Mouse (Mus musculus) liver, embryonic 14.5 days (tissue): Measurements from ENCODE around the gene Erlin1. TPM values are rescaled to one million over a fixed set of nuclear protein-coding genes. Genes with fewer than 3 reads are reported as not detected.

Source experiments
- ATAC-seq: fragments of 200-750 bp; cut with Nextera tagmentation; 2 replicates; pipeline ENCODE4 v1.8.0; 2017; ENCODE audit warnings: moderate number of reproducible peaks, mild to moderate bottlenecking, moderate library complexity; ENCODE audit not compliant: insufficient read depth
- DNase-seq, 3 experiments: peaks; one replicate each; pipeline ENCODE4 v3.0.0-alpha.2; 2012 to 2013; ENCODE audit warnings: low read depth in 3 of 3, low spot score in 3 of 3
- H3K27ac ChIP-seq: fragments of 300-500 bp; sonication (generic); 2 replicates; pipeline ENCODE4 v1.5.1; 2014; ENCODE audit warnings: moderate library complexity, mild to moderate bottlenecking, control low read depth, inconsistent platforms
- H3K27me3 ChIP-seq: fragments of 300-500 bp; sonication (generic); 2 replicates; pipeline ENCODE4 v1.6.1; 2014; ENCODE audit warnings: mild to moderate bottlenecking, low read length, moderate library complexity; ENCODE audit not compliant: control insufficient read depth, insufficient read depth
- H3K36me3 ChIP-seq: fragments of 300-500 bp; sonication (generic); replicated peaks from 2 replicates; pipeline ENCODE4 v1.6.1; 2014; ENCODE audit warnings: low read depth; ENCODE audit not compliant: control insufficient read depth, insufficient read depth
- H3K4me1 ChIP-seq, 2 experiments: fragments of 200-500 bp in 1 of 2; fragments of 300-500 bp in 1 of 2; sonication (generic) in 1 of 2; replicated peaks; 2 replicates each; pipeline ENCODE4 v1.6.1; 2012 to 2014; ENCODE audit warnings: antibody characterized with exemption in 1 of 2, inconsistent platforms in 1 of 2, low read length in 1 of 2; ENCODE audit not compliant: control insufficient read depth in 2 of 2, insufficient read depth in 2 of 2
- H3K4me2 ChIP-seq: fragments of 300-500 bp; sonication (generic); 2 replicates; pipeline ENCODE4 v1.6.1; 2014; ENCODE audit warnings: low read depth, mild to moderate bottlenecking, control low read depth, moderate library complexity
- H3K4me3 ChIP-seq, 2 experiments: fragments of 200-500 bp in 1 of 2; fragments of 300-500 bp in 1 of 2; sonication (generic) in 1 of 2; 2 replicates each; pipeline ENCODE4 v1.5.1; 2012 to 2014; ENCODE audit warnings: low read depth in 2 of 2, low read length in 2 of 2, mild to moderate bottlenecking in 2 of 2, control low read depth in 1 of 2, inconsistent platforms in 1 of 2, moderate library complexity in 1 of 2; ENCODE audit not compliant: insufficient read depth in 1 of 2
- H3K9ac ChIP-seq: fragments of 300-500 bp; sonication (generic); replicated peaks from 2 replicates; pipeline ENCODE4 v1.6.1; 2014; ENCODE audit warnings: mild to moderate bottlenecking, control low read depth, moderate library complexity
- H3K9me3 ChIP-seq: fragments of 300-500 bp; sonication (generic); 2 replicates; pipeline ENCODE4 v1.6.1; 2016; ENCODE audit warnings: low read length, mixed read lengths; ENCODE audit not compliant: control insufficient read depth
- CTCF ChIP-seq: IDR thresholded peaks from 2 replicates; pipeline ENCODE4 v1.5.1; 2016; ENCODE audit warnings: antibody characterized with exemption, low read depth, control low read depth
- EP300 ChIP-seq: IDR thresholded peaks from 2 replicates; pipeline ENCODE4 v1.6.1; 2016; ENCODE audit warnings: antibody characterized with exemption, low read depth
- WGBS: fragments of 180-500 bp; shearing (Covaris S2); extraction: QIAGEN DNeasy Blood & Tissue Kit; methylation state at CpG from one replicate; pipeline ENCODE4 v1.1.7; 2014; ENCODE audit not compliant: insufficient replicate concordance; 5-methylcytosine and 5-hydroxymethylcytosine counted together
- polyA plus RNA-seq, 2 experiments: library from polyadenylated mRNA; depleted of rRNA in 1 of 2; stranded (reverse) in 1 of 2; unstranded in 1 of 2; fragments of >200 nt; fragmentation: Nextera tagmentation in 1 of 2; extraction: Ambion mirVana in 1 of 2; gene quantifications; 2 replicates each; pipeline versions ENCODE4 v1.2.1 to v1.2.3; 2012 to 2014

Gene Erlin1
- polyA plus RNA-seq, 2 experiments, result 11.4 to 13.0 TPM

GRCm38 (mm10) chr19:43998802-43999527 is 70.6 kb downstream of the Erlin1 start:
- no peak overlapping the region for H3K9ac ChIP-seq
- no peaks in the 10 kb centered on the region for H3K36me3 ChIP-seq
- DNase-seq (peak; percentile 12 to 26 (median 26)), ATAC-seq (peak; percentile 62)
- H3K27ac ChIP-seq, result no peak overlapping the region
- no peak for TF ChIP-seq CTCF
- TF ChIP-seq EP300, result no peak
- no peak overlapping the region for H3K4me3 ChIP-seq
- no peaks in the 10 kb centered on the region for H3K27me3 ChIP-seq
- WGBS, result 56% methylated on average over 11 of the region's 11 CpGs
- peaks cover 0 to 4% of the 10 kb centered on the region in 2 experiments; a peak in 2 of 4 replicates for H3K4me1 ChIP-seq
- no peak overlapping the region for H3K4me2 ChIP-seq
- no peaks in the 10 kb centered on the region for H3K9me3 ChIP-seq

GRCm38 (mm10) chr19:43998101-43998500 is 71.5 kb downstream of the Erlin1 start:
- Histone ChIP-seq H3K4me2 (no peak overlapping the region), H3K4me1 (peaks cover 0 to 4% of the 10 kb centered on the region in 2 experiments; a peak in 2 of 4 replicates), H3K9me3 (no peaks in the 10 kb centered on the region), H3K9ac (no peak overlapping the region), H3K4me3 (no peak overlapping the region), H3K36me3 (no peaks in the 10 kb centered on the region), H3K27me3 (no peaks in the 10 kb centered on the region), H3K27ac (no peak overlapping the region)
- no peak for ATAC-seq
- WGBS, result 68% methylated on average over 10 of the region's 10 CpGs
- DNase-seq, result no peak
- TF ChIP-seq CTCF, result no peak
- no peak for TF ChIP-seq EP300

GRCm38 (mm10) chr19:43995427-43995826 is 74.2 kb downstream of the Erlin1 start:
- H3K27ac ChIP-seq, result no peak overlapping the region
- H3K9me3 ChIP-seq, result no peaks in the 10 kb centered on the region
- WGBS, result 54% methylated on average over 7 of the region's 7 CpGs
- no peak overlapping the region for H3K4me3 ChIP-seq
- H3K36me3 ChIP-seq, result no peaks in the 10 kb centered on the region
- DNase-seq (no peak), ATAC-seq (no peak)
- no peak overlapping the region for H3K4me2 ChIP-seq
- H3K9ac ChIP-seq, result no peak overlapping the region
- TF ChIP-seq EP300 (no peak), CTCF (no peak)
- peaks cover 0 to 4% of the 10 kb centered on the region in 2 experiments; a peak in 2 of 4 replicates for H3K4me1 ChIP-seq
- H3K27me3 ChIP-seq, result no peaks in the 10 kb centered on the region

- Histone ChIP-seq H3K36me3 (no peaks in the 10 kb centered on the region), H3K4me2 (no peak overlapping the region), H3K4me1 (peaks cover 0 to 4% of the 10 kb centered on the region in 2 experiments; a peak in 2 of 4 replicates), H3K9me3 (no peaks in the 10 kb centered on the region), H3K9ac (no peak overlapping the region), H3K4me3 (no peak overlapping the region), H3K27me3 (no peaks in the 10 kb centered on the region), H3K27ac (no peak overlapping the region)
- DNase-seq (no peak), ATAC-seq (no peak)
- TF ChIP-seq EP300 (no peak), CTCF (no peak)
- WGBS, result 47% methylated on average over 4 of the region's 4 CpGs
Measured at GRCm38 (mm10) chr19:43992464-43992863, 77.1 kb downstream of the Erlin1 start.

GRCm38 (mm10) chr19:43990362-43990761 is 79.2 kb downstream of the Erlin1 start:
- no peaks in the 10 kb centered on the region; the same call in 1 of the 2 replicates for H3K27me3 ChIP-seq
- H3K4me1 ChIP-seq, result peaks cover 0 to 4% of the 10 kb centered on the region in 2 experiments; a peak in 2 of 4 replicates
- DNase-seq, result no peak
- H3K9ac ChIP-seq, result no peak overlapping the region
- H3K4me3 ChIP-seq, result no peak overlapping the region
- WGBS, result 60% methylated on average over 8 of the region's 8 CpGs
- no peak overlapping the region for H3K27ac ChIP-seq
- H3K4me2 ChIP-seq, result no peak overlapping the region
- no peak for ATAC-seq
- TF ChIP-seq CTCF, result no peak
- no peak for TF ChIP-seq EP300
- no peaks in the 10 kb centered on the region for H3K36me3 ChIP-seq
- H3K9me3 ChIP-seq, result no peaks in the 10 kb centered on the region
